Mouse (Mus musculus) ZHBTc4 (cell line): Measurements from ENCODE around the gene Ssna1.

Experiments used
- DNase-seq: peaks from one replicate; pipeline ENCODE4 v3.0.0-alpha.2; 2011; ENCODE audit warnings: low read depth, low spot score

Gene Ssna1

DNA sequence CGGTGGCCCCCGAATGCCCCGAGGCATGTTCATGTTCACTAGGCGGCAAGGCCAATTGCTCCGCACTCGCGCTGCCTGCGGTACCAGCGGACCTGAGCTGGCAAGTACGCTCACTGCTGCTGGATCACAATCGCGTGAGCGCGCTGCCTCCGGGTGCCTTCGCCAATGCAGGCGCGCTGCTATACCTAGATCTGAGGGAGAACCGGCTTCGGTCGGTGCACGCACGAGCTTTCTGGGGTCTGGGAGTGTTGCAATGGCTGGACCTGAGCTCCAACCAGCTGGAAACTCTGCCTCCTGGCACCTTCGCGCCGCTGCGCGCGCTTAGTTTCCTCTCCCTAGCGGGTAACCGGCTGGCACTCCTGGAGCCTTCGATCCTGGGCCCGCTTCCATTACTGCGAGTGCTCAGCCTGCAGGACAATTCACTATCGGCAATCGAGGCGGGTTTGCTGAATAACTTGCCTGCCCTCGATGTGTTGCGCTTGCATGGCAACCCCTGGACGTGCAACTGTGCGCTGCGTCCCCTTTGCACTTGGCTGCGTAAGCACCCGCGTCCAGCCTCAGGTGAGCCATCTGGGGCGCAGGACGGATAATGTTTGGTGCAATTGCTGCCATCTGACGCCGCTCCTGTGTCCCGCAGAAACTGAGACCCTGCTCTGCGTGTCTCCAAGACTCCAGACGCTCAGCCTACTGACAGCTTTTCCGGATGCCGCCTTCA is 18.0 kb upstream of the Ssna1 start:
- DNase-seq = peak; percentile 70

DNA sequence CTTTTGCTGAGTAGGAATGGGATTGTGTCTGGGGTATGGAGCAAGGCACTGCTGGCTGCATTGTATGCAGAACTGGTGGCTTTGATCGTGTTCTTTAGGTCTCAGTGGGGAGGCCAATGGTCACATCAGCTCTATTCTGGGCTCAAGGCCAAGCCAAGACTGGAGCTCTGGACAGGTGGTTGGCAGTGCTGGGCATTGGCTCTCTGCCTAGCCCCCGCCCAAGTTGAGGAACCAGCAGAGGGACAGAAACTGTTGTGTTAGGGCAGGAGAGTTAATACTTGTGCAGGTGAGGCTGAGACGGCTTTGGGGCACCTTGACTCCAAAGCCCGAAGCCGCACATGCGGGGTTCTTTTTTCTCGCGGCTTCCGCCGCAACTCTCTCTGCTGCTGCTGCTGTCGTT is 17.4 kb upstream of the Ssna1 start, which contains the start of gene Lrrc26:
TSS of gene Lrrc26 (plus strand) at position 265 of the 400 bp plus-strand sequence.
- no peak for DNase-seq

DNA sequence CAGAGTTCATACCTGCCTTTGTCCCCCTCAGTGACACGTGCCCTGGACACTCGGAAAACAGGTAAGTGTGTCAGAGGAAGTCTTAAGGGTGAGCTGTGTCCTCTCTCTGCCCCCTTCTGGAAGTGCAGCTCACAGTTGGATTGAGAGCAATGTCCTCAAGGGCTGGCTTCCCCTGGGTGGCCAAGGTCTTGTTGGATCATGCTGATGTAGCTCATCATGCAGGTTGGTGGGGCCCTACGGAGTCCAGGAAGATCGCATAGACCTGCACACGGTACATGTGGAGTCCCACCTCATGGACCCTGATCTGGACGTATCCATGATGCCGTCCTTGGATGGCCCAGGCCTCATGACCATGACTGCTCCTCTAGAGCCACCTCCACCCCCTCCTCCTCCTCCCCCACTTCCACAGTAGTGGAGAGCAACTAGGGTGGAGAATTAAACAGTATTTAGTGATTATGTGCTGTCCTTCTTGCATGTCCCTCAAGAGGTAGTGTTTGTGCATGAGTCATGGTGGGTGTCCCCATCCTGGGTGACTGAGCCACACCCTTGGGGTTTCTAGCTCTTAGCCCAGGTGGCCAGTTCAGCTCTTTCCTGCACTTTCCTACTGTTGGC is 16.6 kb upstream of the Ssna1 start:
- no peak for DNase-seq

DNA sequence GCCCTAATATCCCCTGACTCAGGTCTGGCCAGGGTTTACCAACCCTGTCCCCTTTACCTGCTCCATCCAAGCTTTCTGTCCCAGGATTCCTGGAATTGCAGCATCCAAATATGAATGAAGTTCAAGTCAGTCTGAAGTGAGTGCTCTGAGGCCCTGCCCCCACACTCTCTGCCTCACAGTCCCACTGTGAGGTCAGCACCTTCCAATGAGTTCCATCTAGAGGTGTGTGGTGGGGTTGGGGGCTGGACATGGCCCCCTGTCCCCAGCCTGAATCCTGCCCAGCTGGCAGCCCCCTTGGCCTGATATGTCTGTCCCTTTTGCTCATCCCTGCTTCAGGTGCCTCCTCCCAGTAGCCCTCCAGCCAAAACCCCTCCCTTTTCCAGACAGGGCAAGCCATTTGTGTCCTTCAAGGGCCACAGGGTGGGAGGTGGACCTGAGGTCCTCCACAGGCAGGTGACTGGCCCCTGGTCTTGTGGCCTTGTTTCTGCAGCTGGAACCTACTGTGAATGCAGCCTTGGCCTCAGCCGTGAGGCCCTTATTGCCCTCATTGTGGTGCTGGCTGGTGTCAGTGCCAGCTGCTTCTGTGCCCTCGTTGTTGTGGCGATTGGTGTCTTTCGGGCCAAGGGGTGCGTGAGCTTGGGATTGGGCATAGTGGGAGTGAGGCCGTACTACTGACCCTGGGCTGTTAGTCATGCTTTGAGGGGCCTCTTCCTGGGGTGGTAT is 15.8 kb upstream of the Ssna1 start, which contains the start of gene Tmem210:
TSS of gene Tmem210 (plus strand) at position 219 of the 723 bp plus-strand sequence.
- DNase-seq = no peak

DNA sequence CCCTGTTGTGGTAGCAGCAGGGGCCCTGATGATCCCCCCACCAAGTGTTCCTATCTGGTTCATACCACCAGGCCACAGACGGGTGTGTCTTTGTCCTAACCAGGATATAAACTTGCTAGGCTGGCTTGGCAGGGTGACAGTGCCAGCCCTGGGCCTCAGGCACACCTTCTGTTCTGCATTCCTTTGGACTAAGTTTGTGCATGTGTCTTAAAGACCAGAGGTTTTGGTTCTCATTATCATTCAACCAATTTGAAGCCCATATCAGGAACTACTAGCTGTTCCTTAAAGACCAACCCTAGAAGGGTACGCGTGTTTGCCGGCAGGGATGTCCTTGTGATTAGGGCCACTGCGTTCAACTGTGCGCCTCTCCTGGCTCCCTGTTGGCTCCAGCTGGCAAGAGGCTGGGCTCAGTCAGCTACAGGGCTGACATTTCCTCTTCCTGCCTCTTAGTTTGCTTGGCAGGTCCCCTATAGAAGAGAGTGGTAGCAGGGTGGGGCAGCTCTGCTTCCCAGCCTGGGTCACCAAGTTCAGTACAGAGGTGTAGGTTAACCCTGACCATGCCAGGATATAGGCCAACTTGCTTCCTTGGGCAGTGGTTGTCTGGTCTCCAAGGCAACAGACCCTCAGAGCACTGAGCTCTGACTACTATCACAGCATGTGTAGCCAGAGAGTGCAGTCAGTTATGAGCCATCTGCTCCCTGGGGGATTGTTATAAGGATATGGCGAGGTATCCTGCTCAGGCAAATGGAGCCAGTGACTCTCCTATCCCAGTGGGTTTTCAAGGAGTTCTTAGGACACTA is 14.8 kb upstream of the Ssna1 start:
- no peak for DNase-seq

DNA sequence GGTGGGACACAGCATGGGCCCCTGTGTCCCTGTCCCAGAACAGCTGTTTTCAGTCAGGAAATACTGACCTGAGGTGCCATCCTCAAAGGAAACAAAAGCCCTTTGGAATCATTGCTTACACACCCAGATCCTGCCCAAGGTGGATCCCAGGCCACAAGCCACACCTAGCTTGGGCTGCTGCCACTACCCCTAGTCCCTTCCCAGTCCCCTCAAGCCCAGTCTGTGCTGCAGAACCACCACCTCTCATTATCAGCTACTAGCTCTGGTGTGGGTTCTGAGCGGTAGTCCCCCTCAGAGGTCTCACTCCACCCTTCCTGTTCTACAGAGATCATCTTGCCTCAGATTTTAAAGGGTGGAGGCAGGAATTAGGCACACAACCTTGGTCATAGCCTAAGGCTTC is 14.1 kb upstream of the Ssna1 start:
- no peak for DNase-seq

DNA sequence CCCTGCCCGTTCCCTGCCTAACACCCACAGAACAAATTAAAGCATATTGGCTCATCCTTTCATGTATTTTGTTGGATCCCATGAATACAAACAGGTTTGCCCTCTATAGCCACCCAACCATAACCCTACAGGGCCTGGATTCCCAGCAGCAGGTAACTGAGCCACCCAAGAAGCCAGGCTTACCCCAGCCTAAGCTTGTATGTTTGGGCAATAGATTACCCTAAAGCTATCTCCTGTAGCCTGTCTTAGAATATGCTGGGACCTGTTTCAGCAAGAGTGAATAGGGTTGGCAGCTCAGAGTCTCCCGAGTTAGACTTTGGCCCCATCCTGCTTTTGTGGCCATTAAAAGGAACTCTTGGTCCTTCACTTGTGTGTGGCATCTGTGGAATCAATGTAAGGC is 13.3 kb upstream of the Ssna1 start:
- DNase-seq = no peak

DNA sequence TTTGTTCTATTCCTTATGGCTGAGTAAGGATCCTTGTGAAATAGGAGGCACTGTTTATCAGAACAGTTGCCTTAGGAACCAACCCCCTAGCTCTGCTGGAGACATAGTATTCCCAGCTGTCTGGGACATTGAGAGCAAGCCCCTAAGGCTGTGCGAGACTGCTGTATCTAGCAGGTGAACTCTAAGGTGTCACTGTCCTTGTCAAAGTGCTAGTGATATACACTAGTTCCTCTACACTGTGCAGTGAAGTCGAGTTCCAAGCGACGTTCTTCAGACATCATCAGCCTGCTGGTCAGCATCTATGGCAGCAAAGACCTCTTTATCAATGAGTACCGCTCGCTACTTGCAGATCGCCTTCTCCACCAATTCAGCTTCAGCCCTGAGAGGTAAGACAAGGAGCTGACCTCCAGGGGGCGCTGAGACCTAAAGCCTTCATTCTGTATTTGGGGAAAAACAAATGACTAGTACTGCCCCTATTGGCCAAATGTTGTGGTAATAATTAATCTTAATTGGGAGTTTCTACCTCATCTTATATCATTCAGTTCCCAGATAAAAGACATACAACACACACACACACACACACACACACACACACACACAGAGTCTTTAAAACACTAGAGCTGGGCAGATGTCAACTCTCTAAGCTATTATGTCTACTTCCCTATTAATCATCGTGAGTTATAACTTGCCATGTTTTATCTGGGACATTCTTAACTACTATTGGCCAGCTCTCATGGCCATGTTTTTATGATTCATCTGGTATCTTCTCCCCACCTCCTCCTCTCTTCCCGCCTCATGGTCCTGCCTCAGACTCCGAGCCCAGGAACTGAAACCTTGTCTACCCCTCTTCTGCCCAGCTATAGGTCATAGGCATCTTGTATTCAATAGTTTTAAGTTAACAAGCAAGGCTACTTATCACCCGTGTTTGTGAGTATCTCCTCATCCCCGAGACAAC is 7.0 kb upstream of the Ssna1 start:
- peak; percentile 94 for DNase-seq

DNA sequence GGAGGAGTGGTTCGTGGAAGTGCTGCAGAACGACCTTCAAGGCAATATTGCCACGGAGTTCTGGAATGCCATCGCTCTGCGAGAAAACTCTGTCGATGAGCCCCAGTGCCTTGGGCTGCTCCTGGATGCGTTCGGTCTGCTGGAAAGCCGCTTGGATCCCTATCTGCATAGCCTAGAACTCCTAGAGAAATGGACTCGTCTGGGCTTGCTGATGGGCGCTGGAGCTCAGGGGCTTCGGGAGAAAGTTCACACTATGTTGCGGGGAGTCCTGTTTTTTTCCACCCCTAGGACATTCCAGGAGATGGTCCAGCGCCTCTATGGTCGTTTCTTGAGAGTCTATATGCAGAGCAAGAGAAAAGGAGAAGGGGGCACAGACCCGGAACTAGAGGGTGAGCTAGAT is 772 bp upstream of the Ssna1 start:
- no peak for DNase-seq

DNA sequence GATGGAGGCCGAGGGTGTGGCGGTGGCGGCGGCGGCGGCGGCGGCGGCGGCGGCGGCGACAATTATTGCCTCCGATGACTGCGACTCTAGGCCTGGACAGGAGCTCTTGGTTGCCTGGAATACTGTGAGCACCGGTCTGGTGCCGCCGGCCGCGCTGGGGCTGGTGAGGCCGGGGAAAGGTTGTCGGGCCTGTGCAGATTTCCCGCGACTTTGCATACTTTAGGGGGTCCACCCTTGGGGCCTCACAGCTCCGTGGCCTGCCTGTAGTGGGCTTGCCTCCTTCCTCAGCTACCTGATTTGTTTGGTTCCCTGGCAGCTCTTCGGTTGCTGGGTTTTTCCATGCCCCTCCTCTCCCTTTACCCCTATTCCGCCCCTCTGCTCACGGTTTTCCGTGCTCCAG is 277 bp upstream of the Ssna1 start:
- no peak for DNase-seq

DNA sequence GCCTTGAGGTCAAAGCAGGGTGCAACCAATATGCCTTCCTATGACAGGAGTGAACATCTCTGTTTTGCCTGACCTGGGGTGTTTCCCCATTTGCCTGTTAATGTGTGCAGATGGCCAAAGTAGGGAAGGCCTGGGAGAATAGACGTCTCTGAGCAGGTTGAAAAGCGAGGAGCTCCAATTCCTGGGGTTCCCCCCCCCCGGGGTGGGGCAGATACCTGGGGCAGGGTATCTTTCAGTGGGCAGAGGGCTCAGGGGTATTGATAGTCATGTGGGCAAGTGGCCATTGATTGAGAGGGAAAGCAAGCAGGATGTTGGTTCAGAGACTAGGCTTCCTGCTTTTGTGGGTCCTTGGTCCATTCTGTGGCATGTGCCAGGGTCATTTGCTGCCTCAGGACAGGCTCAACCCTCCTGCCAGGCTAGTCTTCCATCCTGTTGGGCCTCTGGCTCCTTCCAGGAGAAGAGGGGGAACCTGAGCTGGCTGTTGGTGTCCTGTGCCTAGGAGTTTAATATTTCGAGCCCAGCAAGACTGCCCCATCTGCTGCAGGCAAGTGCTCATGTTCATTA is 4.4 kb downstream of the Ssna1 start:
- no peak for DNase-seq

DNA sequence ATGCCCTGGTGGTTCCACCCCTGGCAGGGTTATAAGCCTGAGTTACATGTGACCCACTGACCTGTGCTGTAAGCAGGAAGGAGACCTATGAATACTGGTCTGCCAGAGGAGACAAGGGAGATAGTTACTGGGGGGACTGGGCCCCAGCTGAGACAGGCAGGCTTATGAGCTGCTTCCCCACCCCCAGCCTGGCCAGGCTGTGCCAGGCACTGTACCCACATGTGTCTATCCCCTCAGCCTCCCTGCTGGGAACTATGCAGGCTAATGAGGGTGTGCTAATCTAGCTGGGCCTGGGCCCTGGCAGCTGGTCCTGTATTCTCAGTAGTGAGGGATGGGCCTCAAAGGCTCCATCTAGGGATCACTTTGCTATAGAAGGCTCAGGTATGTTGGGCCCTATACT is 5.0 kb downstream of the Ssna1 start:
- DNase-seq = no peak

DNA sequence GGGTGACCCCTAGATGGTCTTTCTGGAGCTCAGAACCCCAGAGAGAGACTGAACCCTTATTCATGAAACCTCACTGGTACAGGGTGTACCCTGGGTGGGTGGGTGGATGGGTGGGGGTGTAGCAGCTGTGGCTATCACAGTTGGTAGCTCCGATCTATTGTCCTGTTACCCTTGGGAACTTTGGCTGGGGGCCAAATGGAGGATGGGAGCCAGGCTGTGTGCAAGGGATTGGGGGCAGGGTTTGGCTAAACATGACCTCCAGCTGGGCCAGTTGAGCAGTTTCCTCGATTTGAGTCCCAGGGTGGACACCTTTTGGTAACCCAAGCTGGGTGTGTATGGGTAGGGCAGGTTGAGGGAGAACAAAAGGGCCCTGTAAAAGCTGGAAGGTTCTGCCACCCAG is 5.5 kb downstream of the Ssna1 start:
- DNase-seq = peak; percentile 71

DNA sequence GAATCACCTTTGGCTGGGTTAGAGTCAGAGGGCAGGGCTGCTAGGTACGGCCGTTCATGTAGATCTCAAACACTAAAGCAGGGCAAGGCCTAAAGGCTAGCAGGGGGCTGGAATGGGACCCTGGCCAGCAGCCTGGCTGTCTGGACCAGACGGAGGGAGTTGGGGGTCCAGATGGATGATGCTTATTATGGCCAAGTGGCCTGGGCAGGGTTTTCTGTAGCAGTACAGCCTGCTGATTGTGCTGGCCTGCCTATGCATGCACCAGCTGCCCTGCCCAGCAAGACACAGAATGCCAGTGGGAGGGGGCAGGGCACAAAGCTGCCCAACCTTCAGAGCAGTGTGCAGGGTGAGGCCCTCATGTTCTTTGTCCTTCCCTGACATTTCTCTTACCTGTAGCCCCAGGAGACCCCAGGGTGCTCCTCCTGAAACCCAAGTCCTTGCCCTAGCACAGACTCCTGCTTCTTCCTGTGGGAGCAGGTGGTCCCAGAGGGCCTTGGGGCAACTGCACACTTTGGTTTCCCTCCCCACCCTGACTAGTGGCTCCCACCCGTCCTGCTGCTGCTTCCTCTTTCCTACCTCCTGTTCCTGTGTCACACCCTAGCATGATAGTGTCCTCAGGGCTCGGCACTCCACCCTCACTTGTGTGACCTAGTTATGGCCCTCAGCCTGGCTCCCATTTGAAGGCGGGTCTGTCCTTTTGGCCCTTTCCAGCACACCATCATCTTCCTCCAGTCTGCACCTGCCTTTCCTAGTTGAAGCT is 6.2 kb downstream of the Ssna1 start:
- peak; percentile 61 for DNase-seq

DNA sequence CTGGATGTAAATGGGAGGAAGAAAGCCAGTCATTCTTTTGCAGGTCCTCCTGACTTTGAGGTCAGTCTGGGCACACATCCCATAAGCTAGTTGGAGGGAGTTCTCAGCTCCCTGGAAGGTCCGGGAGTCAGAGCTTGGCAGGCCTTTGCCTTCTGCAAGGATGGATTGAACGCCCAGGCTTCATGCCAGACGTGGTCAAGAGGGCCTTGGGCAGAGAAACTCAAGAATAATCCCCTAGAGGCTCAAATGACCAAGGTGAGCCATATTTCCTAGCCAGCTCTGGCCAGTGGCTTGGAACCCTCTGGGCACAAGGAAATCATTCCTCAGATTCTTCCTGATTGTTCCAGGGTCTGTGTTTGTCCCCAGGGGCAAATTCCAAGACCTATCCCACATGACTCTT is 7.4 kb downstream of the Ssna1 start:
- DNase-seq = no peak

DNA sequence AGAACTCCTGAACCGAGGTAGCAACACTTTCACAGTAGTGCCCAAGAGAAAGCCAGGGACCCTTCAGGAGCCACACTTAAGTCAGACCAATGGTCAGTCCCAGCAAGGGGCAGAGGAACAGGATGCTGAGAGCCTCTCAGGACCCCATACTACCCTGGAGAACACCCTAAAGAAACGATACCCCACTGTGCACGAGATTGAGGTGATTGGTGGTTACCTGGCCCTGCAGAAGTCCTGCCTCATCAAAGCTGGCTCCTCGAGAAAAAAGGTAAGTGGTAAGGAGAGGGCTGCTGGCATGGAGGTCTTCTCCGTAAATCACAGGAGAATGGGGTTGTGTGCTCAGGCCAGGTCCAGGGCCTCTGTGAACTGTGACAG is 8.0 kb downstream of the Ssna1 start:
- DNase-seq = no peak

DNA sequence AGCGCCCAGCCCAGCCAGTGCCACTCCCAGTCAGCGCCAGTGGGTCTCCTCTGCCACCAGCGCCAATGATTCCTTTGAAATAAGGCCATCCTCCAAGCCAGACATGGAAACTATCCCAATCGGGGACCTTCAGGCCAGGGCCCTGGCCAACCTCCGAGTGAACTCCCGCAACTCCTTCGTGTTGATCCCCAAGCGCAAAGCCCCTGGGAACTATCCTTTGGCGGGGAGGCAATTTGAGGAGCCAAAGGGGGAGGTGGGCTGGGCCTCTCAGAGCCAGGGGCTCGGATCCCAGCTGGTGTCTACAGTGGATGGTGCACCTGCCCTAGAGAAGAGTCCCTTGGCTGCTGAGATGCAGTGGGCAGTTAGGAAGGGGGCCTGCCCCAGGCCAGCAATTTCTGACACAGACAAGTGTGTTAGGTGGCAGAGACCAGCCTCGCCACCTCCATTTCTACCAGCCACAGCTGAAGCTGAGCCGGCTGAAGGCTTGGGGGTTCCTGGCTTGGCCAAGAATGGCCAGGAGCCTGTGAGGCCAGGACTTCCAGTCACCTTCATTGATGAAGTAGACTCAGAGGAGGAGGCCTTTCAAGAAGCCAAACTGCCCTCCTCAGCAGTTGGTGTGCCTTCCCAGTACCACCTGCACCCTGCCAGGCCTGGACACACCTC is 8.5 kb downstream of the Ssna1 start:
- no peak for DNase-seq

DNA sequence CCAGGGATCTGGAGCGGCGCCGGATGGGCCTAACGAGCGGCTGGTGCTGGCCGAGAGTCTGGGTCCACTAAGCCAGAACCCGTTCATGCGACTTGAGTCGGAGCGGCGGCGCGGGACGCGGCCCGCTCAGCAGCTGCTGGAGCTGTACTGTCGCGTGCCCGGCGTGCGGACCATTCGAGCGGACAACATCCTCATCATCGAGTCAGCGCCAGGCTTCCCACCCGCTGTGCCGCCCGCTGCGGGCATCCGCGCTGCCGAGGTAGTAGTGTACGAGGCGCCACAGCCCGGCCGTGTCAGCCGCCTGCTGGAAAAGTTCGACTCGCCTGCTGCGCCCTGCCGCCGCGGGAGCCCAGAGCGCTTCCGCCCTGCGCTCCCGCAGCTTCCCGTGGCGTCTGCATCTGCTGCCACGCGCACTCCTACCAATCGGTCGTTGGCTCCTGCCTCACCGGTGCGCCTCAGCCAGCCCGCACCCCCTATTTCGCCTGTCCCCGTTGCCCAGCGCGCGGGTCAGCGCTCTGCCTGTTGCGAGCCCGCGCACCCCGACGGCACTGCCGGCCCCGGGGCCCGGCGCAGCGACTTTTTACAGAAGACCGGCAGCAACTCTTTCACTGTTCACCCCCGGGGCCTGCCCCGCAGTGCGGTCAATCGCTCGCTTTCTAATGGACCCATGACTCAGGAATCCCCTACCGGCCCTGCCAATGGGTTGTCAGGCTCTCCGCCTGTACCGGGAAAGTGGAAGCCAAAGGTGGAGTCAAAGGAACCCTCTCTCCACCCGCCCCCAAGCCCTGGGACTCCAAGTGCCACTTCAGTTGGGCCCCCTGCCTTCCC is 9.2 kb downstream of the Ssna1 start:
- DNase-seq = peak; percentile 80
